Mouse (Mus musculus): Measurements from ENCODE around the gene Yars.
A peak's percentile ranks its signal among the peaks of the same experiment; 100 is the strongest.

The Yars gene

GRCm38 (mm10) chr4:129227985-129228381, 38.4 kb downstream of the Yars start:
- no peak for DNase-seq (ENCODE audit: low read depth)

- no peak for DNase-seq (ENCODE audit: low read depth)
Observed at GRCm38 (mm10) chr4:129230926-129231325, 41.4 kb downstream of the Yars start.

GRCm38 (mm10) chr4:129231594-129232450, 42.3 kb downstream of the Yars start:
- DNase-seq (ENCODE audit: low read depth): peak; percentile 29

- no peak for DNase-seq (ENCODE audit: low read depth)
Observed at GRCm38 (mm10) chr4:129232561-129233360, 43.2 kb downstream of the Yars start.

GRCm38 (mm10) chr4:129234488-129234887, 44.9 kb downstream of the Yars start:
- DNase-seq (ENCODE audit: low read depth): peak; percentile 98

GRCm38 (mm10) chr4:129235147-129235546, 45.6 kb downstream of the Yars start:
- peak; percentile 61 for DNase-seq (ENCODE audit: low read depth)

GRCm38 (mm10) chr4:129236236-129236813, 46.8 kb downstream of the Yars start:
- no peak for DNase-seq (ENCODE audit: low read depth)

- DNase-seq (ENCODE audit: low read depth): no peak
Observed at GRCm38 (mm10) chr4:129237843-129238441, 48.4 kb downstream of the Yars start.

GRCm38 (mm10) chr4:129238579-129239016, 49.0 kb downstream of the Yars start:
- no peak for DNase-seq (ENCODE audit: low read depth)

GRCm38 (mm10) chr4:129239075-129239474, 49.5 kb downstream of the Yars start:
- DNase-seq (ENCODE audit: low read depth): no peak

- no peak for DNase-seq (ENCODE audit: low read depth)
Observed at GRCm38 (mm10) chr4:129241898-129242297, 52.3 kb downstream of the Yars start.

GRCm38 (mm10) chr4:129242327-129242726, 52.8 kb downstream of the Yars start:
- DNase-seq (ENCODE audit: low read depth): no peak

- no peak for DNase-seq (ENCODE audit: low read depth)
Observed at GRCm38 (mm10) chr4:129242761-129243160, 53.2 kb downstream of the Yars start.

- peak; percentile 78 for DNase-seq (ENCODE audit: low read depth)
Observed at GRCm38 (mm10) chr4:129244802-129245201, 55.2 kb downstream of the Yars start.

GRCm38 (mm10) chr4:129246360-129247301, 57.1 kb downstream of the Yars start:
- DNase-seq (ENCODE audit: low read depth): no peak

- DNase-seq (ENCODE audit: low read depth): no peak
Observed at GRCm38 (mm10) chr4:129247381-129248242, 58.1 kb downstream of the Yars start.

- no peak for DNase-seq (ENCODE audit: low read depth)
Observed at GRCm38 (mm10) chr4:129248243-129248767, 58.7 kb downstream of the Yars start.

- DNase-seq (ENCODE audit: low read depth): no peak
Observed at GRCm38 (mm10) chr4:129249288-129249687, 59.7 kb downstream of the Yars start.

- no peak for DNase-seq (ENCODE audit: low read depth)
Observed at GRCm38 (mm10) chr4:129250759-129251481, 61.4 kb downstream of the Yars start.
